Mouse (Mus musculus) splenic B cell, adult 2 months (primary cell): ENCODE results near the gene Jsrp1.
"Not testable (repeated sequence)": the region's sequence is repeated elsewhere in the genome, so short reads cannot be mapped to it uniquely, and the experiment has no call there.

Source experiments
- DNase-seq: peaks from one replicate; pipeline ENCODE4 v3.0.0-alpha.2; 2011; ENCODE audit warnings: low read depth, low spot score
- H3K27me3 ChIP-seq: 2 replicates; pipeline ENCODE4 v1.6.1; 2012; ENCODE audit warnings: mild to moderate bottlenecking, low read length, moderate library complexity, mixed read lengths; ENCODE audit not compliant: control insufficient read depth, poor library complexity, insufficient read depth, severe bottlenecking
- H3K36me3 ChIP-seq: 2 replicates; pipeline ENCODE4 v1.6.1; 2012; ENCODE audit warnings: mild to moderate bottlenecking, low read length, moderate library complexity, mixed read lengths; ENCODE audit not compliant: control insufficient read depth, poor library complexity, insufficient read depth, severe bottlenecking

The Jsrp1 gene

GRCm38 (mm10) chr10:80842334-80842733 is 29.0 kb upstream of the Jsrp1 start:
- Histone ChIP-seq H3K36me3 (no peaks in the 10 kb centered on the region), H3K27me3 (no peaks in the 10 kb centered on the region; the same call in 1 of the 2 replicates)
- DNase-seq: no peak

- DNase-seq: no peak
- H3K27me3 ChIP-seq: no peaks in the 10 kb centered on the region; the same call in 1 of the 2 replicates
- H3K36me3 ChIP-seq: no peaks in the 10 kb centered on the region
Measured at GRCm38 (mm10) chr10:80841685-80842084, 28.4 kb upstream of the Jsrp1 start.

GRCm38 (mm10) chr10:80839848-80840247 is 26.6 kb upstream of the Jsrp1 start:
- no peaks in the 10 kb centered on the region for H3K36me3 ChIP-seq
- H3K27me3 ChIP-seq: no peaks in the 10 kb centered on the region; the same call in 1 of the 2 replicates
- no peak for DNase-seq

- Histone ChIP-seq H3K36me3 (no peaks in the 10 kb centered on the region), H3K27me3 (no peaks in the 10 kb centered on the region; the same call in 1 of the 2 replicates)
- DNase-seq: no peak
Measured at GRCm38 (mm10) chr10:80838346-80838912, 25.1 kb upstream of the Jsrp1 start.

GRCm38 (mm10) chr10:80837827-80838226 is 24.5 kb upstream of the Jsrp1 start:
- no peaks in the 10 kb centered on the region for H3K36me3 ChIP-seq
- no peak for DNase-seq
- H3K27me3 ChIP-seq: no peaks in the 10 kb centered on the region; the same call in 1 of the 2 replicates

- Histone ChIP-seq H3K27me3 (no peaks in the 10 kb centered on the region; the same call in 1 of the 2 replicates), H3K36me3 (no peaks in the 10 kb centered on the region)
Measured at GRCm38 (mm10) chr10:80836949-80837379, 23.7 kb upstream of the Jsrp1 start.

GRCm38 (mm10) chr10:80835617-80836016 is 22.3 kb upstream of the Jsrp1 start:
- DNase-seq: no peak
- no peaks in the 10 kb centered on the region; the same call in 1 of the 2 replicates for H3K27me3 ChIP-seq
- no peaks in the 10 kb centered on the region for H3K36me3 ChIP-seq

More at GRCm38 (mm10) chr10:80836949-80837379, 23.7 kb upstream of the Jsrp1 start:
- DNase-seq: no peak

GRCm38 (mm10) chr10:80832818-80833217 is 19.5 kb upstream of the Jsrp1 start:
- H3K27me3 ChIP-seq: no peaks in the 10 kb centered on the region
- peaks cover 2% of the 10 kb centered on the region; the same call in 1 of the 2 replicates for H3K36me3 ChIP-seq
- no peak for DNase-seq

GRCm38 (mm10) chr10:80831136-80831535 is 17.8 kb upstream of the Jsrp1 start:
- peaks cover 2% of the 10 kb centered on the region; the same call in 1 of the 2 replicates for H3K36me3 ChIP-seq
- H3K27me3 ChIP-seq: no peaks in the 10 kb centered on the region
- DNase-seq: peak; percentile 54

- Histone ChIP-seq H3K36me3 (peaks cover 2% of the 10 kb centered on the region; the same call in 1 of the 2 replicates), H3K27me3 (no peaks in the 10 kb centered on the region)
- no peak for DNase-seq
Measured at GRCm38 (mm10) chr10:80829359-80830278, 16.3 kb upstream of the Jsrp1 start.

- not testable (repeated sequence) for H3K36me3 ChIP-seq, DNase-seq, H3K27me3 ChIP-seq
Measured at GRCm38 (mm10) chr10:80828587-80828986, 15.3 kb upstream of the Jsrp1 start.

GRCm38 (mm10) chr10:80827870-80828420 is 14.6 kb upstream of the Jsrp1 start:
- H3K36me3 ChIP-seq: peaks cover 2% of the 10 kb centered on the region; the same call in 1 of the 2 replicates
- H3K27me3 ChIP-seq: no peaks in the 10 kb centered on the region
- DNase-seq: no peak

GRCm38 (mm10) chr10:80827063-80827869 is 14.0 kb upstream of the Jsrp1 start:
- H3K36me3 ChIP-seq: peaks cover 2% of the 10 kb centered on the region; the same call in 1 of the 2 replicates
- no peak for DNase-seq
- H3K27me3 ChIP-seq: no peaks in the 10 kb centered on the region
